Mouse (Mus musculus): Measurements from ENCODE around the gene Psmb10.

DNA sequence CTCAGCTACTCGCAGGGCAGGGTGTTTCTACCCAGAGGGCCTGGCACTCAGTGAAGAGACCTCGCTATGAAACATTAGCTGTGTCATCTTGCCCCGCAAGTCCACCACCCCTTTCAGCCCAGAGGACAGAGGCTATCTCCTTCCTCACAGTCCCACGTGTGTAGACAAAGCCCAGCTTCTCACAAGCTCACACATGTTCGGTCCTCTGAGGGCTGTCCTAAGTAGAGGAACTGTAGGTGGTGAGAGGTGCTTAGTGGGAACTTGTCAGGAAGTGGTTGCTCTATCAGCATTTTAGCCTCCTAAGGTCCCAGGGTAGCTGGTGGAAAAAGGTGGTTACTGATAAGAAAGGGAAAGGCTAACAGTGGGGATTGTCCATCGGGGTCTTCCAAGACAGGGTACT is 3.1 kb downstream of the Psmb10 start:
- TF ChIP-seq CTCF (IDR thresholded peaks at IDR 0.05; ENCODE audit: control insufficient read depth, insufficient read depth, low read length): no peak
- no peak for TF ChIP-seq POLR2A (IDR thresholded peaks at IDR 0.05; ENCODE audit: borderline replicate concordance, control insufficient read depth, low read depth, low read length)
